Mouse (Mus musculus): Measurements from ENCODE around the gene Fitm1.
A peak's percentile ranks its signal among the peaks of the same experiment; 100 is the strongest.

The Fitm1 gene

GRCm38 (mm10) chr14:55596036-55596690 lies 20.7 kb downstream of the Fitm1 start:
- no peak for DNase-seq (ENCODE audit: low spot score in 2 of 2)

DNA sequence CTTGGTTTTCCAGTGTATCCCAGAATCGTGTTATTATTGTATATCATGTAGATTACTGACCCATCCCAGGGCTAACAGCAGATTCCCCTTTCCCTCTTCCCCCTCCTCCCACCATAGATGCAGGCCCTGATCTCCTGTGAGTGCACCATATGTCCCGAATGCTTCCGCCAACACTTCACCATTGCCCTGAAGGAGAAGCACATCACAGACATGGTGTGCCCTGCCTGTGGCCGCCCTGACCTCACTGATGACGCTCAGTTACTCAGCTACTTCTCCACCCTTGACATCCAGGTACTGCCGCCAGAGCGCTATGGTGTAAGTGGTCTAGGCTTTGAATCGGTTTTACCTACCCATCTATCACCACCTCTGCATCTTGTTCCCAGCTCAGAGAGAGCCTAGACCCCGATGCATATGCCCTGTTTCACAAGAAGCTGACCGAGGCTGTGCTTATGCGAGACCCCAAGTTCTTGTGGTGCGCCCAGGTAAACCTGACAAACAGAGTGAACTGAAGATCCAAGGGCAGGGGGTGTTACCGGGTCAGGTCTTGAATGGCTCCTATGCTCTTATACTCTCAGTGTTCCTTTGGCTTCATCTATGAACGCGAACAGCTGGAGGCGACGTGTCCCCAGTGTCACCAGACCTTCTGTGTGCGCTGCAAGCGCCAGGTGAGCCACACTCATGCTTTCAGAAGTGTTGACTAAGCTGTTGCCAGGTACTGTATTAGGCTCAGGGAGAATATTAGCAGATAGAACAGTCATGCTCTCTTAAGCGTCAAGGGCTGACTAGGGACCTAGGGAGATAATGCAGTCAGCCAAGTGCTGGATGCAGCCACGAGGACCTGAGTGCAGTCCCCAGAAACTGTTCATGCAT lies 23.3 kb downstream of the Fitm1 start:
- DNase-seq (ENCODE audit: low spot score in 2 of 2) = no peak

- DNase-seq (ENCODE audit: low spot score in 2 of 2) = no peak
Observed at GRCm38 (mm10) chr14:55603271-55603632, 27.8 kb downstream of the Fitm1 start, which contains the start of gene Irf9. Gene Irf9 (plus strand): TSS chr14:55603571.

DNA sequence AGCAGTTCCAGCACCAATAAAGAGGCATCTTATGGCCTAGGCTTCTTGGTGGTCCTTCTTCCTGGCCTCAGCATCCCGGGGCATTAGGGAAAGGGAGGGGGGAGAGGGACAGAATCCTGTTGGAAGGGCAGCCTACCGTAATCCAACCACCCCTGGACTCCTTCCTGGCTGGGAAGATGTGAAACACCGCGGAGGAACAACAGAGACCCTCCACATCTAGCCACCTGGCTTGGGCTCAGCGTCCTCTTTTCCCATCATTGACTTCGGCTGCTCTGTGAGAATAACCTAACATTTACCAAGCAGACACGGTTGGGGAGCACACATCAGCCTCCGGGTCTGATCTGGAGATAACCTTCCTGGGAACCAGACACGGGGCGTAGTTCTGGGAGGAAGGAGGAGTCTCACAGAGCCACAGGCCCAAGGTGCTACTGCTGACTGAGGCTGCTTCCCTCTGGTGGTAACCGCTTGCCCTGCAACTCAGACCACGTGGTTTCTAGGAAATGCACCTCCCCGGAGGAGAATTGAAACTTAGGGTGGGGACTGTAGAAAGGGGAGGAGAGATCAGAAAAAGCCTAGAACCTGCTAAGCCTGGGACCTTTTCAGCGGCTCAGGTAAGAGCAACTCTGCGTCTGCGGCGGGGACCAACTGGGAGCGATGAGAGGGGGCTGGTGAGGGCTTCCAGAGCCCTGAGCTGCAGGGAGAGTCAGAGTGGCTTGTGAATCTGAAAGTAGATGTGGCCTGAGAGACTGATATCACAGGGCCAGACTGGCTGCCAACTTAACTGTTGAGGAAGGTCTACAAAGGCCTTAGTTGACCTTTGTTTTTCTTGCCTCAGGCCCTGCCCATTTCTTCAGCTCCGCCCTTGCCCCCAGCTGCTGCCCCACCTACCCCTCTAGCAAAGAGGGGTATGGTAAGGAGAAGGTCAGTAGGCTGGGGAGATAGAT lies 28.5 kb downstream of the Fitm1 start:
- DNase-seq (ENCODE audit: low spot score in 2 of 2) = peak; percentile 77 to 83

DNA sequence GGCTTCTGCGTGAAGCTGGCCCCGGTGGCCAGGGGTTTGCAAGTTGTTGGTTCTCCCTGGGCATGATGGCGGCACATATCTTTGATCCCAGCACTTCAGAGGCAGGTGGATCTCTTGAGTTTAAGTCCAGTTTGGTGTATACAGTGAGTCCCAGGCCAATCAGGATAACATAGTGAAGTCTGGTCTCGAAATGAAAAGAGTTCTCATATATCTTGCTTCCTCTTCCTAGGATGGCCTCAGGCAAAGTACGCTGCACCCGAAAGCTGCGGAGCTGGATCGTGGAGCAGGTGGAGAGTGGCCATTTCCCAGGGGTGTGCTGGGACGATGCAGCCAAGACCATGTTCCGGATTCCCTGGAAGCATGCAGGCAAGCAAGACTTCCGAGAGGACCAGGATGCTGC lies 29.4 kb downstream of the Fitm1 start:
- no peak for DNase-seq (ENCODE audit: low spot score in 2 of 2)

DNA sequence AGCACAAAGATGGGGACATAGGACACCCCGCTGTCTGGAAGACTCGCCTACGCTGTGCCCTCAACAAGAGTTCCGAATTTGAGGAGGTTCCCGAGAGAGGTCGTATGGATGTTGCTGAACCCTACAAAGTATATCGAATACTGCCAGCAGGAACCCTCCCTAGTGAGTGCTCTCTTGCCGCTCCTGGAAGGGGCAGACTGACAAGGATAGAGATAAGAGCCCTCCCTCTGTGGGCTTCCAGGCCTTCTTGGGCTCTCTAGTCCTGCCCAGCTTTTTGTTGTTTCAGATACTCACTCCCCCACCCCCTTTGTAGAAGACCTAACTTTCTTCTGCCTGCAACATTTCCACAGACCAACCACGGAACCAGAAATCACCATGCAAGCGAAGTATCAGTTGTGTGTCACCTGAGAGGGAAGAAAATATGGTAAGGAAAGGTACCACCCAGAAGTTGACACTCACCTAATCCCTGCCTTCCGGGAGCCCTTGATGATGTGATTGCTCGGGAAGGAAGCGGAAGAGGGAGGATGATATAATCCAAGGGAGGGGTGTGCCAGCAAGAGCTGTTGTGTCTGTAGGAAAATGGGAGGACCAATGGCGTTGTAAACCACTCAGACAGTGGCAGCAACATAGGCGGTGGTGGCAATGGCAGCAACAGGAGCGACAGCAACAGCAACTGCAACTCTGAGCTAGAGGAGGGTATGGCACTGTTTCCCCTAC lies 30.5 kb downstream of the Fitm1 start:
- no peak for DNase-seq (ENCODE audit: low spot score in 2 of 2)

- DNase-seq (ENCODE audit: low spot score in 2 of 2) = no peak
Observed at GRCm38 (mm10) chr14:55608339-55608738, 32.9 kb downstream of the Fitm1 start.

- DNase-seq (ENCODE audit: low spot score in 2 of 2) = no peak
Observed at GRCm38 (mm10) chr14:55613346-55613745, 37.9 kb downstream of the Fitm1 start.

DNA sequence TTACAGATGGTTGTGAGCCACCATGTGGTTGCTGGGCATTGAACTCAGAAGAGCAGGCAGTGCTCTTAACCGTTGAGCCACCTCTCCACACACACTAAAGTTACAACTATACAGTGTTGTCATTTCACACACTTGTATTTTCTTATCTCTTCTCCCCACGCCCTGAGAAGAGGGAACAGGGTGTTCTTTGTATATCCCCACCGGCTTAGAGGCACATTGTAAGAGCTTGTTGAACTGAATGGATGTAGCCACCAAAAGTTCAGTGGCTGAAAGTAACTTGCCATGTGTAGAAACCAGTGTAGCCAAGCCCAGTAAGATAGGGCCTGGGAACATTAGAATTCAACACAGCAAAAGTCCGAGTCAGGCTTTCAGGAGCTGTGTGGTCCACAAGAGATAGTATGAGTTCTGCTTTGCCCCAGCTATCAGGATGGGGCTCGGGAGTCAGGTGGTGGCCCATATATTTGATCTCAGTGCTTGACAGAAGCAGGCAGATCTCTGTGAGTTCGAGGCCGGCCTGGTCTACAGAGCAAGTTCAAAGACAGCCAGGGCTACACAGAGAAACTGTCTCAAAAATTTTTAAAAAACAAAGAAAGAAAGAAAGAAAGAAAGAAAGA lies 39.3 kb downstream of the Fitm1 start:
- DNase-seq (ENCODE audit: low spot score in 2 of 2) = no peak

- DNase-seq (ENCODE audit: low spot score in 2 of 2) = no peak
Observed at GRCm38 (mm10) chr14:55615876-55616275, 40.5 kb downstream of the Fitm1 start.

GRCm38 (mm10) chr14:55616844-55617243 lies 41.4 kb downstream of the Fitm1 start:
- DNase-seq (ENCODE audit: low spot score in 2 of 2) = no peak

- no peak for DNase-seq (ENCODE audit: low spot score in 2 of 2)
Observed at GRCm38 (mm10) chr14:55617822-55618221, 42.4 kb downstream of the Fitm1 start, which contains the start of gene Rec8. Gene Rec8 (plus strand): TSS chr14:55618037.

GRCm38 (mm10) chr14:55618486-55619195 lies 43.2 kb downstream of the Fitm1 start:
- no peak for DNase-seq (ENCODE audit: low spot score in 2 of 2)

Data from cerebellum, postnatal 4 days (tissue).